Mouse (Mus musculus) lung, embryonic 14.5 days (tissue): ENCODE results near the gene Cchcr1. TPM values are rescaled to one million over a fixed set of nuclear protein-coding genes. Genes with fewer than 3 reads are reported as not detected.

Experiments used
- ATAC-seq: fragments of 200-750 bp; cut with Nextera tagmentation; 2 replicates; pipeline ENCODE4 v1.8.0; 2017; ENCODE audit warnings: mild to moderate bottlenecking, moderate TSS enrichment, moderate library complexity; ENCODE audit not compliant: insufficient read depth
- DNase-seq: peaks from one replicate; pipeline ENCODE4 v3.0.0-alpha.2; 2015
- H3K27ac ChIP-seq: fragments of 300-500 bp; sonication (generic); 2 replicates; pipeline ENCODE4 v1.5.1; 2014; ENCODE audit warnings: low read depth, mild to moderate bottlenecking, moderate library complexity
- H3K27me3 ChIP-seq: fragments of 300-500 bp; sonication (generic); 2 replicates; pipeline ENCODE4 v1.6.1; 2014; ENCODE audit warnings: low read length, control low read depth; ENCODE audit not compliant: insufficient read depth
- H3K36me3 ChIP-seq: fragments of 300-500 bp; sonication (generic); 2 replicates; pipeline ENCODE4 v1.6.1; 2014; ENCODE audit warnings: control low read depth; ENCODE audit not compliant: insufficient read depth
- H3K4me1 ChIP-seq: fragments of 300-500 bp; sonication (generic); 2 replicates; pipeline ENCODE4 v1.6.1; 2014; ENCODE audit warnings: antibody characterized with exemption, control low read depth; ENCODE audit not compliant: insufficient read depth
- H3K4me2 ChIP-seq: fragments of 300-500 bp; sonication (generic); 2 replicates; pipeline ENCODE4 v1.6.1; 2014; ENCODE audit warnings: mild to moderate bottlenecking
- H3K4me3 ChIP-seq: fragments of 300-500 bp; sonication (generic); 2 replicates; pipeline ENCODE4 v1.5.1; 2014; ENCODE audit warnings: low read depth, low read length
- H3K9ac ChIP-seq: fragments of 300-500 bp; sonication (generic); 2 replicates; pipeline ENCODE4 v1.6.1; 2014
- H3K9me3 ChIP-seq: fragments of 300-500 bp; sonication (generic); 2 replicates; pipeline ENCODE4 v1.6.1; 2016; ENCODE audit warnings: low read depth, low read length, control low read depth
- CTCF ChIP-seq: IDR thresholded peaks from 2 replicates; pipeline ENCODE4 v1.5.1; 2016; ENCODE audit warnings: antibody characterized with exemption, low read depth
- WGBS: fragments of 180-500 bp; shearing (Covaris S2); extraction: QIAGEN DNeasy Blood & Tissue Kit; methylation state at CpG from one replicate; pipeline ENCODE4 v1.1.7; 2014; 5-methylcytosine and 5-hydroxymethylcytosine counted together
- polyA plus RNA-seq: library from polyadenylated mRNA; unstranded; fragments of >200 nt; fragmentation: Nextera tagmentation; extraction: Ambion mirVana; gene quantifications from 2 replicates; pipeline ENCODE4 v1.2.1, GENCODE M21; 2014

Cchcr1 gene
- polyA plus RNA-seq, 1 experiment from 2014 or later = 20.3 TPM

GRCm38 (mm10) chr17:35554321-35554720 is 37.4 kb downstream of the Cchcr1 start:
- H3K27ac ChIP-seq = no peak overlapping the region
- TF ChIP-seq CTCF = no peak
- DNase-seq = no peak
- no peaks in the 10 kb centered on the region for H3K9me3 ChIP-seq
- no peak overlapping the region for H3K4me2 ChIP-seq
- H3K4me3 ChIP-seq = no peak overlapping the region
- H3K9ac ChIP-seq = no peak overlapping the region
- 72% methylated on average over 5 of the region's 5 CpGs for WGBS
- no peak for ATAC-seq
- no peaks in the 10 kb centered on the region for H3K36me3 ChIP-seq
- H3K27me3 ChIP-seq = no peaks in the 10 kb centered on the region
- no peaks in the 10 kb centered on the region for H3K4me1 ChIP-seq

- Histone ChIP-seq H3K36me3 (no peaks in the 10 kb centered on the region), H3K9me3 (no peaks in the 10 kb centered on the region), H3K27me3 (no peaks in the 10 kb centered on the region), H3K4me3 (no peak overlapping the region), H3K4me2 (no peak overlapping the region), H3K4me1 (no peaks in the 10 kb centered on the region), H3K27ac (no peak overlapping the region), H3K9ac (no peak overlapping the region)
- 81% methylated on average over 18 of the region's 18 CpGs for WGBS
- DNase-seq (no peak), ATAC-seq (no peak)
- no peak for TF ChIP-seq CTCF
These were observed 38.0 kb downstream of the Cchcr1 start for GRCm38 (mm10) chr17:35554761-35555397.

- H3K9ac ChIP-seq = no peak overlapping the region
- TF ChIP-seq CTCF = no peak
- no peak for ATAC-seq
These were observed 39.4 kb downstream of the Cchcr1 start for GRCm38 (mm10) chr17:35556186-35556765.

GRCm38 (mm10) chr17:35556812-35557211 is 39.9 kb downstream of the Cchcr1 start:
- H3K4me3 ChIP-seq = no peak overlapping the region
- H3K9ac ChIP-seq = no peak overlapping the region
- 19% methylated on average over 5 of the region's 5 CpGs for WGBS

More at GRCm38 (mm10) chr17:35556186-35556765, 39.4 kb downstream of the Cchcr1 start:
- H3K4me1 ChIP-seq = no peaks in the 10 kb centered on the region
- no peak overlapping the region for H3K4me2 ChIP-seq
- H3K36me3 ChIP-seq = no peaks in the 10 kb centered on the region
- 86% methylated on average over 13 of the region's 13 CpGs for WGBS
- no peaks in the 10 kb centered on the region for H3K9me3 ChIP-seq
- H3K27me3 ChIP-seq = no peaks in the 10 kb centered on the region
- H3K27ac ChIP-seq = no peak overlapping the region
- DNase-seq = no peak
- no peak overlapping the region for H3K4me3 ChIP-seq

GRCm38 (mm10) chr17:35557351-35557750 is 40.5 kb downstream of the Cchcr1 start:
- H3K4me3 ChIP-seq = no peak overlapping the region
- TF ChIP-seq CTCF = no peak

More at GRCm38 (mm10) chr17:35556812-35557211, 39.9 kb downstream of the Cchcr1 start:
- Histone ChIP-seq H3K9me3 (no peaks in the 10 kb centered on the region), H3K27ac (no peak overlapping the region), H3K4me1 (no peaks in the 10 kb centered on the region), H3K36me3 (no peaks in the 10 kb centered on the region), H3K4me2 (no peak overlapping the region), H3K27me3 (no peaks in the 10 kb centered on the region)
- DNase-seq = peak; percentile 72
- ATAC-seq = no peak
- TF ChIP-seq CTCF = peak; percentile 80

GRCm38 (mm10) chr17:35558216-35558615 is 41.3 kb downstream of the Cchcr1 start:
- no peak overlapping the region for H3K4me3 ChIP-seq
- H3K4me2 ChIP-seq = no peak overlapping the region
- no peak for TF ChIP-seq CTCF
- H3K27ac ChIP-seq = no peak overlapping the region
- no peak overlapping the region for H3K9ac ChIP-seq
- DNase-seq = no peak
- no peak for ATAC-seq
- H3K36me3 ChIP-seq = no peaks in the 10 kb centered on the region
- H3K9me3 ChIP-seq = no peaks in the 10 kb centered on the region
- no peaks in the 10 kb centered on the region for H3K27me3 ChIP-seq
- no peaks in the 10 kb centered on the region for H3K4me1 ChIP-seq
- 49% methylated on average over 8 of the region's 8 CpGs for WGBS

More at GRCm38 (mm10) chr17:35557351-35557750, 40.5 kb downstream of the Cchcr1 start:
- ATAC-seq (no peak), DNase-seq (no peak)
- no peak overlapping the region for H3K27ac ChIP-seq
- H3K27me3 ChIP-seq = no peaks in the 10 kb centered on the region
- 59% methylated on average over 9 of the region's 9 CpGs for WGBS
- no peak overlapping the region for H3K9ac ChIP-seq
- H3K36me3 ChIP-seq = no peaks in the 10 kb centered on the region
- no peaks in the 10 kb centered on the region for H3K4me1 ChIP-seq
- no peaks in the 10 kb centered on the region for H3K9me3 ChIP-seq
- H3K4me2 ChIP-seq = no peak overlapping the region

- no peak within 1 kb of the TSS for H3K27ac ChIP-seq
- ATAC-seq (no peak), DNase-seq (no peak)
- no peaks in the 10 kb centered on the region for H3K9me3 ChIP-seq
- no peak within 1 kb of the TSS for H3K4me3 ChIP-seq
- H3K9ac ChIP-seq = no peak within 1 kb of the TSS
- H3K36me3 ChIP-seq = no peaks in the 10 kb centered on the region
- H3K4me1 ChIP-seq = no peaks in the 10 kb centered on the region
- peaks cover 24% of the 10 kb centered on the region for H3K27me3 ChIP-seq
- H3K4me2 ChIP-seq = no peak within 1 kb of the TSS
- no peak for TF ChIP-seq CTCF
- 49% methylated on average over 3 of the region's 3 CpGs for WGBS
These were observed 50.2 kb downstream of the Cchcr1 start, which contains the start of gene 2300002M23Rik for GRCm38 (mm10) chr17:35567150-35567549. Gene 2300002M23Rik, plus strand, starts transcription at chr17:35567450.
